ENCODE assay signal across 9 mouse cellular contexts in genomic region chr4:141766668-141767352, GRCm38 (mm10). TPM values are rescaled to one million over a fixed set of nuclear protein-coding genes. Genes with fewer than 3 reads are reported as not detected.
DNase-seq lines count a peak whose midpoint lies in the region; ATAC-seq lines count a peak whose summit lies in the region.
"Had no signal": no experiment of that assay in that cellular context is flagged by ENCODE, and none has a peak within 500 bp of the region (broad histone marks: within the 10 kb centered on the region; RNA-seq: fewer than 3 reads in every experiment).

No protein-coding gene starts in this region.

- WGBS in hindbrain, embryonic 13.5 days, result 54% methylated on average over 19 of the region's 19 CpGs
- 85% methylated on average over 19 of the region's 19 CpGs for WGBS in hindbrain, embryonic 10.5 days
- 79% methylated on average over 19 of the region's 19 CpGs for WGBS in macrophage (ENCODE audit: missing documents)

- no peaks in the 10 kb centered on the region for H3K9me3 ChIP-seq in hindbrain, embryonic 13.5 days
- no peaks in the 10 kb centered on the region for H3K9me3 ChIP-seq in hindbrain, embryonic 10.5 days

- no peak for DNase-seq in hindbrain, embryonic 10.5 days (ENCODE audit: low spot score)
- DNase-seq in MEL-GATA-1-ER (ENCODE audit: extremely low read depth, low read depth), result peak; percentile 52
- DNase-seq in kidney, adult 9 months, result peak; percentile 26
- DNase-seq in adrenal gland, postnatal 25 days, result no peak
- DNase-seq in c-Kit-positive CD71-positive TER-119-positive erythroid progenitor cells, embryonic 14.5 days (ENCODE audit: low spot score), result no peak

- H3K9ac ChIP-seq in hindbrain, embryonic 13.5 days, result no peak overlapping the region

- H3K36me3 ChIP-seq in hindbrain, embryonic 13.5 days, result peaks cover 96% of the 10 kb centered on the region
- H3K36me3 ChIP-seq in hindbrain, embryonic 10.5 days, result peaks cover 96% of the 10 kb centered on the region
- H3K36me3 ChIP-seq in macrophage (ENCODE audit: inconsistent target), result peaks cover 58% of the 10 kb centered on the region

- no peak overlapping the region; the same call in 1 of the 2 replicates for H3K4me2 ChIP-seq in hindbrain, embryonic 13.5 days

- peak overlapping the region; percentile 85 for H3K27ac ChIP-seq in hindbrain, embryonic 13.5 days
- H3K27ac ChIP-seq in hindbrain, embryonic 10.5 days, result no peak overlapping the region
- peak overlapping the region; percentile 54 for H3K27ac ChIP-seq in macrophage

- peak; percentile 70 for ATAC-seq in hindbrain, embryonic 13.5 days (ENCODE audit: low FRiP score)
- ATAC-seq in erythroid progenitor cell, adult 5-6 weeks (replicated peaks; ENCODE audit: low FRiP score, poor library complexity, severe bottlenecking), result peak; percentile 27; the same call in 1 of the 2 replicates
- ATAC-seq: Patski had no signal

- H3K27me3 ChIP-seq in hindbrain, embryonic 13.5 days, result no peaks in the 10 kb centered on the region
- no peaks in the 10 kb centered on the region for H3K27me3 ChIP-seq in hindbrain, embryonic 10.5 days (ENCODE audit: insufficient read depth, poor library complexity, severe bottlenecking)
- H3K27me3 ChIP-seq: Patski had no signal

- H3K79me2 ChIP-seq in macrophage (ENCODE audit: inconsistent target), result no peaks in the 10 kb centered on the region

- H3K4me3 ChIP-seq in hindbrain, embryonic 13.5 days, result no peak overlapping the region
- no peak overlapping the region for H3K4me3 ChIP-seq in hindbrain, embryonic 10.5 days
- no peak overlapping the region for H3K4me3 ChIP-seq in macrophage (ENCODE audit: inconsistent target)

- peaks cover 24% of the 10 kb centered on the region for H3K4me1 ChIP-seq in hindbrain, embryonic 13.5 days (replicated peaks)
- H3K4me1 ChIP-seq in hindbrain, embryonic 10.5 days (replicated peaks), result no peaks in the 10 kb centered on the region

RNA-seq across cellular contexts. Expression of gene Agmat, which starts 20.3 kb away (rescaled TPM):
- polyA plus RNA-seq in hindbrain, embryonic 13.5 days (2015; fragmentation: Nextera tagmentation; extraction: Ambion mirVana), result not detected in 2 replicates
- polyA plus RNA-seq in hindbrain, embryonic 10.5 days (2016; fragmentation: Nextera tagmentation; extraction: Ambion mirVana), result not detected in 2 replicates
- 1.3 TPM in 1 of 2 replicates, not detected in the other for total RNA-seq in erythroid progenitor cell, adult 5-6 weeks (2015; ENCODE audit: low replicate concordance)
- not detected in 2 replicates for total RNA-seq in erythroid progenitor cell, adult 5-6 weeks (2017; ENCODE audit: low replicate concordance)
- total RNA-seq in macrophage (2018; cell fraction: chromatin; rRNA removed), result not detected
- not detected for total RNA-seq in macrophage (2018; cell fraction: cytosol; rRNA removed)
- not detected for total RNA-seq in macrophage (2018; cell fraction: nucleus; rRNA removed)
- polyA plus RNA-seq in macrophage (2018), result not detected in 3 replicates
- total RNA-seq in adrenal gland, postnatal 25 days (2021), result 45.1 and 50.4 TPM in 2 replicates
- polyA plus RNA-seq: Patski had no signal

RNA-seq across cellular contexts. Expression of gene Dnajc16, which starts 23.9 kb away (rescaled TPM):
- polyA plus RNA-seq in hindbrain, embryonic 13.5 days (2015; fragmentation: Nextera tagmentation; extraction: Ambion mirVana), result 6.5 and 6.6 TPM in 2 replicates
- 4.5 and 5.5 TPM in 2 replicates for polyA plus RNA-seq in hindbrain, embryonic 10.5 days (2016; fragmentation: Nextera tagmentation; extraction: Ambion mirVana)
- 16.2 and 25.2 TPM in 2 replicates for total RNA-seq in erythroid progenitor cell, adult 5-6 weeks (2015; ENCODE audit: low replicate concordance)
- total RNA-seq in erythroid progenitor cell, adult 5-6 weeks (2017; ENCODE audit: low replicate concordance), result 11.3 and 15.1 TPM in 2 replicates
- 10 to 100 TPM in 20 of 26 experiments, 1 to 10 TPM in 6; 3.4 to 32.5 (median 18.0) TPM for total RNA-seq in macrophage (2018; cell fraction: chromatin; rRNA removed)
- 10 to 100 TPM in 24 of 26 experiments, 1 to 10 TPM in 2; 7.6 to 19.4 (median 15.1) TPM for total RNA-seq in macrophage (2018; cell fraction: cytosol; rRNA removed)
- 10 to 100 TPM in 25 of 26 experiments, 1 to 10 TPM in 1; 9.6 to 34.9 (median 24.6) TPM for total RNA-seq in macrophage (2018; cell fraction: nucleus; rRNA removed)
- polyA plus RNA-seq in macrophage (2018), result 10.2 to 13.9 TPM (median 12.2 TPM) in 3 replicates
- 25.3 and 32.2 TPM in 2 replicates for total RNA-seq in adrenal gland, postnatal 25 days (2021)

RNA-seq across cellular contexts. Expression of gene Casp9, which starts 26.6 kb away (rescaled TPM):
- polyA plus RNA-seq in hindbrain, embryonic 13.5 days (2015; fragmentation: Nextera tagmentation; extraction: Ambion mirVana), result 20.2 and 21.6 TPM in 2 replicates
- polyA plus RNA-seq in hindbrain, embryonic 10.5 days (2016; fragmentation: Nextera tagmentation; extraction: Ambion mirVana), result 25.5 and 27.0 TPM in 2 replicates
- 19.8 and 22.2 TPM in 2 replicates for total RNA-seq in erythroid progenitor cell, adult 5-6 weeks (2015; ENCODE audit: low replicate concordance)
- total RNA-seq in erythroid progenitor cell, adult 5-6 weeks (2017; ENCODE audit: low replicate concordance), result 10.4 and 19.3 TPM in 2 replicates
- total RNA-seq in macrophage (2018; cell fraction: chromatin; rRNA removed), result 10 to 100 TPM in 17 of 26 experiments, 1 to 10 TPM in 9; 4.6 to 51.4 (median 18.5) TPM
- total RNA-seq in macrophage (2018; cell fraction: cytosol; rRNA removed), result 10 to 100 TPM; 13.7 to 45.3 (median 35.2) TPM
- total RNA-seq in macrophage (2018; cell fraction: nucleus; rRNA removed), result 10 to 100 TPM; 10.6 to 49.3 (median 25.2) TPM
- 16.4 to 31.0 TPM (median 27.3 TPM) in 3 replicates for polyA plus RNA-seq in macrophage (2018)
- total RNA-seq in adrenal gland, postnatal 25 days (2021), result 21.3 and 32.3 TPM in 2 replicates

RNA-seq across cellular contexts. Expression of gene Ddi2, which starts 43.6 kb away (rescaled TPM):
- polyA plus RNA-seq in hindbrain, embryonic 13.5 days (2015; fragmentation: Nextera tagmentation; extraction: Ambion mirVana), result 14.9 and 16.0 TPM in 2 replicates
- polyA plus RNA-seq in hindbrain, embryonic 10.5 days (2016; fragmentation: Nextera tagmentation; extraction: Ambion mirVana), result 20.8 and 28.4 TPM in 2 replicates
- 22.7 and 29.8 TPM in 2 replicates for total RNA-seq in erythroid progenitor cell, adult 5-6 weeks (2015; ENCODE audit: low replicate concordance)
- 35.1 and 37.0 TPM in 2 replicates for total RNA-seq in erythroid progenitor cell, adult 5-6 weeks (2017; ENCODE audit: low replicate concordance)
- 100 to 1,000 TPM in 3 of 26 experiments, 10 to 100 TPM in 22, 1 to 10 TPM in 1; 9.4 to 105 (median 37.6) TPM for total RNA-seq in macrophage (2018; cell fraction: chromatin; rRNA removed)
- total RNA-seq in macrophage (2018; cell fraction: cytosol; rRNA removed), result 10 to 100 TPM; 17.7 to 56.8 (median 37.1) TPM
- 10 to 100 TPM; 15.4 to 88.8 (median 34.8) TPM for total RNA-seq in macrophage (2018; cell fraction: nucleus; rRNA removed)
- 32.2 to 37.7 TPM (median 33.4 TPM) in 3 replicates for polyA plus RNA-seq in macrophage (2018)
- total RNA-seq in adrenal gland, postnatal 25 days (2021), result 62.1 and 70.8 TPM in 2 replicates

RNA-seq across cellular contexts. Expression of gene Cela2a, which starts 59.1 kb away (rescaled TPM):
- polyA plus RNA-seq in hindbrain, embryonic 13.5 days (2015; fragmentation: Nextera tagmentation; extraction: Ambion mirVana), result not detected in 2 replicates
- polyA plus RNA-seq in hindbrain, embryonic 10.5 days (2016; fragmentation: Nextera tagmentation; extraction: Ambion mirVana), result not detected in 2 replicates
- not detected in 2 replicates for total RNA-seq in erythroid progenitor cell, adult 5-6 weeks (2015; ENCODE audit: low replicate concordance)
- total RNA-seq in erythroid progenitor cell, adult 5-6 weeks (2017; ENCODE audit: low replicate concordance), result not detected in 2 replicates
- total RNA-seq in macrophage (2018; cell fraction: chromatin; rRNA removed), result not detected
- not detected for total RNA-seq in macrophage (2018; cell fraction: cytosol; rRNA removed)
- not detected for total RNA-seq in macrophage (2018; cell fraction: nucleus; rRNA removed)
- polyA plus RNA-seq in macrophage (2018), result not detected in 3 replicates
- total RNA-seq in adrenal gland, postnatal 25 days (2021), result 0.52 TPM in 1 of 2 replicates, not detected in the other
- polyA plus RNA-seq: Patski had no signal

Comparison
In these comparisons a context has a peak if more than half of its experiments do, and no peak if none do; other contexts are left out.
1. DNase-seq: peak in MEL-GATA-1-ER (single experiment) and kidney, adult 9 months (single experiment); none in hindbrain, embryonic 10.5 days (single experiment), adrenal gland, postnatal 25 days (single experiment) and c-Kit-positive CD71-positive TER-119-positive erythroid progenitor cells, embryonic 14.5 days (single experiment).